Mouse (Mus musculus) brain, adult 2 months (tissue): ENCODE measurements at regions not wholly inside any gene's neighbourhood (a gene's known extent, or its start where the extent isn't known, plus 50 kb on each side); places are given as distances from the start of the nearest gene placed in this dataset.

ENCODE experiments used
- DNase-seq: peaks from one replicate; pipeline ENCODE4 v3.0.0; 2011; ENCODE audit warnings: low read depth, low spot score

DNA sequence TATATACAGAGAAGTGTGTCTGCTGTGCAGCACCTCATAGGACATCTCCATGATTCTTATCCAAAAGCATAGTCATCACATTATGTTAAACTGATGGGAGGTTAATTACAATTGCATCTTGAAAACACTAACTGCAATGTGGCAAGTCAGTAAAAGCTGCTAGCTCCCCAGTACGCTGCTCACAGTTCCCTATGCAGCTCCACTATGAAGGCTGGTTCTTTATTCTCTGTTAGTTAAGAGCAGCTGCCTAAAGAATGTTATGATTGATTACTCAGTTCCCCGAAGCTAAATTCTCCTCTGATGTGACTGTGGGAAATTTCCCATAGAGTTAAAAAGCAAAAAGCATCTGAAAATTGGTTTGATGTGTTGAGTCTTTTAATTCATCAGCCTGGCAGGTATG lies 144.1 kb downstream of the Gpr37 start:
- DNase-seq = peak; percentile 14
